Mouse (Mus musculus) embryonic facial prominence, embryonic 10.5 days (tissue): ENCODE measurements at regions not wholly inside any gene's neighbourhood (a gene's known extent, or its start where the extent isn't known, plus 50 kb on each side); places are given as distances from the start of the nearest gene placed in this dataset.

ENCODE experiments used
- DNase-seq: peaks from one replicate; pipeline ENCODE4 v3.0.0-alpha.2; 2017; ENCODE audit warnings: low spot score
- H3K27ac ChIP-seq: fragments of 300-500 bp; sonication (generic); replicated peaks from 2 replicates; pipeline ENCODE4 v1.5.1; 2016; ENCODE audit warnings: mild to moderate bottlenecking
- H3K27me3 ChIP-seq: fragments of 300-500 bp; sonication (generic); replicated peaks from 2 replicates; pipeline ENCODE4 v1.6.1; 2016; ENCODE audit warnings: low read depth, mild to moderate bottlenecking; ENCODE audit not compliant: poor library complexity, severe bottlenecking
- H3K36me3 ChIP-seq: fragments of 300-500 bp; sonication (generic); replicated peaks from 2 replicates; pipeline ENCODE4 v1.6.1; 2016; ENCODE audit warnings: mild to moderate bottlenecking, moderate library complexity
- H3K4me1 ChIP-seq: fragments of 300-500 bp; sonication (generic); 2 replicates; pipeline ENCODE4 v1.6.1; 2016
- H3K4me3 ChIP-seq: fragments of 300-500 bp; sonication (generic); 2 replicates; pipeline ENCODE4 v1.5.1; 2016; ENCODE audit warnings: mild to moderate bottlenecking, moderate library complexity
- H3K9me3 ChIP-seq: fragments of 300-500 bp; sonication (generic); 2 replicates; pipeline ENCODE4 v1.6.1; 2016; ENCODE audit warnings: mild to moderate bottlenecking
- WGBS: fragments of 180-500 bp; shearing (Covaris S2); methylation state at CpG from one replicate; pipeline ENCODE4 v1.1.7; 2016; 5-methylcytosine and 5-hydroxymethylcytosine counted together

GRCm38 (mm10) chr2:179095981-179096380 lies 346.2 kb upstream of the Cdh4 start:
- no peaks in the 10 kb centered on the region for H3K36me3 ChIP-seq
- H3K4me1 ChIP-seq = 0 out of 2 replicates have a peak, but pooled peaks cover 2% of the 10 kb centered on the region
- WGBS = 89% methylated on average over 3 of the region's 3 CpGs
- no peaks in the 10 kb centered on the region for H3K27me3 ChIP-seq
- H3K9me3 ChIP-seq = no peaks in the 10 kb centered on the region
- no peak overlapping the region for H3K27ac ChIP-seq
- no peak overlapping the region for H3K4me3 ChIP-seq
- no peak for DNase-seq

- no peaks in the 10 kb centered on the region for H3K36me3 ChIP-seq
- 58% methylated on average over 4 of the region's 4 CpGs for WGBS
- no peak for DNase-seq
- no peak overlapping the region for H3K27ac ChIP-seq
- H3K4me1 ChIP-seq = 0 out of 2 replicates have a peak, but pooled peaks cover 2% of the 10 kb centered on the region
- H3K27me3 ChIP-seq = no peaks in the 10 kb centered on the region
- no peak overlapping the region for H3K4me3 ChIP-seq
- no peaks in the 10 kb centered on the region for H3K9me3 ChIP-seq
Observed at GRCm38 (mm10) chr2:179096861-179097260, 345.4 kb upstream of the Cdh4 start.

- peaks cover 14% of the 10 kb centered on the region for H3K4me1 ChIP-seq
- no peak overlapping the region for H3K4me3 ChIP-seq
- H3K9me3 ChIP-seq = no peaks in the 10 kb centered on the region
- DNase-seq = no peak
- 84% methylated on average over 1 of the region's 1 CpGs for WGBS
- no peak overlapping the region for H3K27ac ChIP-seq
- H3K36me3 ChIP-seq = no peaks in the 10 kb centered on the region
- no peaks in the 10 kb centered on the region for H3K27me3 ChIP-seq
Observed at GRCm38 (mm10) chr2:179099783-179100182, 342.4 kb upstream of the Cdh4 start.

- WGBS = 68% methylated on average over 1 of the region's 1 CpGs
- no peak overlapping the region for H3K27ac ChIP-seq
- no peaks in the 10 kb centered on the region for H3K27me3 ChIP-seq
- H3K36me3 ChIP-seq = no peaks in the 10 kb centered on the region
- no peak for DNase-seq
- no peaks in the 10 kb centered on the region for H3K9me3 ChIP-seq
- H3K4me1 ChIP-seq = peaks cover 14% of the 10 kb centered on the region
- no peak overlapping the region for H3K4me3 ChIP-seq
Observed at GRCm38 (mm10) chr2:179103114-179103513, 339.1 kb upstream of the Cdh4 start.

- Histone ChIP-seq H3K9me3 (no peaks in the 10 kb centered on the region), H3K4me3 (no peak overlapping the region), H3K36me3 (no peaks in the 10 kb centered on the region), H3K27ac (no peak overlapping the region), H3K27me3 (no peaks in the 10 kb centered on the region), H3K4me1 (peaks cover 13% of the 10 kb centered on the region)
- 52% methylated on average over 5 of the region's 5 CpGs for WGBS
- DNase-seq = no peak
Observed at GRCm38 (mm10) chr2:179112951-179113350, 329.3 kb upstream of the Cdh4 start.

- no peak for DNase-seq
- H3K4me3 ChIP-seq = no peak overlapping the region
- 89% methylated on average over 3 of the region's 3 CpGs for WGBS
Observed at GRCm38 (mm10) chr2:179128018-179128417, 314.2 kb upstream of the Cdh4 start.

GRCm38 (mm10) chr2:179128432-179128831 lies 313.8 kb upstream of the Cdh4 start:
- Histone ChIP-seq H3K4me3 (no peak overlapping the region), H3K4me1 (no peaks in the 10 kb centered on the region), H3K9me3 (no peaks in the 10 kb centered on the region), H3K27me3 (no peaks in the 10 kb centered on the region), H3K27ac (no peak overlapping the region), H3K36me3 (no peaks in the 10 kb centered on the region)
- DNase-seq = no peak
- 90% methylated on average over 5 of the region's 5 CpGs for WGBS

More at GRCm38 (mm10) chr2:179128018-179128417, 314.2 kb upstream of the Cdh4 start:
- Histone ChIP-seq H3K9me3 (no peaks in the 10 kb centered on the region), H3K36me3 (no peaks in the 10 kb centered on the region), H3K4me1 (no peaks in the 10 kb centered on the region), H3K27ac (no peak overlapping the region), H3K27me3 (no peaks in the 10 kb centered on the region)

GRCm38 (mm10) chr2:179131004-179131403 lies 311.2 kb upstream of the Cdh4 start:
- Histone ChIP-seq H3K36me3 (no peaks in the 10 kb centered on the region), H3K9me3 (no peaks in the 10 kb centered on the region), H3K27ac (no peak overlapping the region), H3K4me1 (no peaks in the 10 kb centered on the region), H3K4me3 (no peak overlapping the region), H3K27me3 (no peaks in the 10 kb centered on the region)
- 81% methylated on average over 5 of the region's 5 CpGs for WGBS
- no peak for DNase-seq

GRCm38 (mm10) chr2:179142313-179142712 lies 299.9 kb upstream of the Cdh4 start:
- WGBS = 83% methylated on average over 8 of the region's 8 CpGs

GRCm38 (mm10) chr2:179145726-179146125 lies 296.5 kb upstream of the Cdh4 start:
- peaks cover 19% of the 10 kb centered on the region for H3K4me1 ChIP-seq
- H3K4me3 ChIP-seq = no peak overlapping the region
- DNase-seq = no peak
- H3K36me3 ChIP-seq = no peaks in the 10 kb centered on the region
- no peaks in the 10 kb centered on the region for H3K9me3 ChIP-seq
- 41% methylated on average over 2 of the region's 2 CpGs for WGBS
- H3K27me3 ChIP-seq = no peaks in the 10 kb centered on the region
- no peak overlapping the region for H3K27ac ChIP-seq

More at GRCm38 (mm10) chr2:179142313-179142712, 299.9 kb upstream of the Cdh4 start:
- Histone ChIP-seq H3K9me3 (no peaks in the 10 kb centered on the region), H3K36me3 (no peaks in the 10 kb centered on the region), H3K4me1 (peaks cover 16% of the 10 kb centered on the region), H3K27me3 (no peaks in the 10 kb centered on the region), H3K27ac (no peak overlapping the region), H3K4me3 (no peak overlapping the region)
- no peak for DNase-seq

GRCm38 (mm10) chr2:179146274-179146673 lies 296.0 kb upstream of the Cdh4 start:
- H3K36me3 ChIP-seq = no peaks in the 10 kb centered on the region
- no peak overlapping the region for H3K27ac ChIP-seq
- WGBS = 70% methylated on average over 4 of the region's 4 CpGs
- H3K27me3 ChIP-seq = no peaks in the 10 kb centered on the region
- no peak for DNase-seq
- no peak overlapping the region for H3K4me3 ChIP-seq
- H3K9me3 ChIP-seq = no peaks in the 10 kb centered on the region
- H3K4me1 ChIP-seq = peaks cover 19% of the 10 kb centered on the region

- Histone ChIP-seq H3K4me1 (peaks cover 19% of the 10 kb centered on the region), H3K27ac (no peak overlapping the region), H3K36me3 (no peaks in the 10 kb centered on the region), H3K4me3 (no peak overlapping the region), H3K9me3 (no peaks in the 10 kb centered on the region), H3K27me3 (no peaks in the 10 kb centered on the region)
- DNase-seq = no peak
- whole genome bisulfite sequencing = 60% methylated on average over 5 of the region's 5 CpGs
Observed at GRCm38 (mm10) chr2:179148194-179148593, 294.0 kb upstream of the Cdh4 start.

GRCm38 (mm10) chr2:179148667-179149066 lies 293.6 kb upstream of the Cdh4 start:
- H3K4me3 ChIP-seq = no peak overlapping the region
- DNase-seq = no peak
- no peaks in the 10 kb centered on the region for H3K9me3 ChIP-seq
- H3K27ac ChIP-seq = no peak overlapping the region
- peaks cover 19% of the 10 kb centered on the region for H3K4me1 ChIP-seq
- WGBS = 81% methylated on average over 4 of the region's 4 CpGs
- no peaks in the 10 kb centered on the region for H3K36me3 ChIP-seq
- H3K27me3 ChIP-seq = no peaks in the 10 kb centered on the region

- 89% methylated on average over 9 of the region's 9 CpGs for WGBS
- no peak overlapping the region for H3K27ac ChIP-seq
- H3K9me3 ChIP-seq = no peaks in the 10 kb centered on the region
- DNase-seq = no peak
- no peaks in the 10 kb centered on the region for H3K36me3 ChIP-seq
- H3K4me3 ChIP-seq = no peak overlapping the region
- no peaks in the 10 kb centered on the region for H3K27me3 ChIP-seq
- no peaks in the 10 kb centered on the region for H3K4me1 ChIP-seq
Observed at GRCm38 (mm10) chr2:179158881-179159280, 283.4 kb upstream of the Cdh4 start.
